ENCODE assay signal across 9 mouse cellular contexts in genomic region chr7:68054956-68055355, GRCm38 (mm10).
DNase-seq lines count a peak whose midpoint lies in the region; ATAC-seq and TF ChIP-seq lines count a peak whose summit lies in the region.
"Had no signal": no experiment of that assay in that cellular context is flagged by ENCODE, and none has a peak within 500 bp of the region (broad histone marks: within the 10 kb centered on the region; RNA-seq: fewer than 3 reads in every experiment).

No protein-coding gene starts in this region.

- peak; percentile 30 for TF ChIP-seq CTCF in midbrain, postnatal 0 days (IDR thresholded peaks at IDR 0.05)

- H3K9me3 ChIP-seq in forebrain, embryonic 15.5 days: no peaks in the 10 kb centered on the region
- H3K9me3 ChIP-seq in forebrain, embryonic 12.5 days: no peaks in the 10 kb centered on the region
- no peaks in the 10 kb centered on the region for H3K9me3 ChIP-seq in midbrain, postnatal 0 days (ENCODE audit: low read length)
- no peaks in the 10 kb centered on the region for H3K9me3 ChIP-seq in midbrain, embryonic 10.5 days (replicated peaks)
- H3K9me3 ChIP-seq in midbrain, embryonic 11.5 days (ENCODE audit: control insufficient read depth, low read length): no peaks in the 10 kb centered on the region

- DNase-seq in midbrain, postnatal 0 days (ENCODE audit: low spot score): no peak
- DNase-seq in midbrain, embryonic 10.5 days (ENCODE audit: low spot score): no peak
- peak; percentile 45 for DNase-seq in heart, postnatal 4 days
- DNase-seq in thymus, postnatal 0 days (ENCODE audit: low spot score): peak; percentile 39
- no peak for DNase-seq in midbrain, embryonic 11.5 days (ENCODE audit: low spot score, missing footprints)
- no peak for DNase-seq in adrenal gland, postnatal 10 days

- no peak overlapping the region for H3K4me2 ChIP-seq in forebrain, embryonic 15.5 days (replicated peaks)
- H3K4me2 ChIP-seq in forebrain, embryonic 12.5 days: no peak overlapping the region
- H3K4me2 ChIP-seq in midbrain, postnatal 0 days (ENCODE audit: low read depth, low read length, poor library complexity, severe bottlenecking): no peak overlapping the region
- H3K4me2 ChIP-seq in midbrain, embryonic 11.5 days: no peak overlapping the region

- ATAC-seq in forebrain, embryonic 15.5 days (replicated peaks): no peak
- ATAC-seq in forebrain, embryonic 12.5 days (ENCODE audit: low FRiP score): no peak
- ATAC-seq in midbrain, postnatal 0 days (ENCODE audit: low FRiP score): no peak
- ATAC-seq in midbrain, embryonic 11.5 days (ENCODE audit: low FRiP score): no peak

- H3K4me1 ChIP-seq in forebrain, embryonic 15.5 days: peaks cover 28% of the 10 kb centered on the region
- H3K4me1 ChIP-seq in forebrain, embryonic 12.5 days: peaks cover 8% of the 10 kb centered on the region
- H3K4me1 ChIP-seq in midbrain, postnatal 0 days (ENCODE audit: insufficient read depth, low read length): 0 out of 2 replicates have a peak, but pooled peaks cover 5% of the 10 kb centered on the region
- peaks cover 4% of the 10 kb centered on the region; the same call in 1 of the 2 replicates for H3K4me1 ChIP-seq in midbrain, embryonic 10.5 days
- H3K4me1 ChIP-seq in midbrain, embryonic 11.5 days (ENCODE audit: control insufficient read depth, insufficient read depth, low read length): no peaks in the 10 kb centered on the region

- H3K9ac ChIP-seq in forebrain, embryonic 15.5 days (replicated peaks): no peak overlapping the region
- H3K9ac ChIP-seq in forebrain, embryonic 12.5 days: no peak overlapping the region
- no peak overlapping the region for H3K9ac ChIP-seq in midbrain, postnatal 0 days (replicated peaks; ENCODE audit: low read length, poor library complexity, severe bottlenecking)
- no peak overlapping the region for H3K9ac ChIP-seq in midbrain, embryonic 11.5 days (ENCODE audit: low read length)

- 73% methylated on average over 6 of the region's 6 CpGs for WGBS in forebrain, embryonic 15.5 days
- 81% methylated on average over 6 of the region's 6 CpGs for WGBS in forebrain, embryonic 12.5 days
- 70% methylated on average over 6 of the region's 6 CpGs for WGBS in midbrain, postnatal 0 days
- 83% methylated on average over 6 of the region's 6 CpGs for WGBS in midbrain, embryonic 10.5 days
- 79% methylated on average over 6 of the region's 6 CpGs for WGBS in midbrain, embryonic 11.5 days

- no peaks in the 10 kb centered on the region for H3K27me3 ChIP-seq in forebrain, embryonic 15.5 days
- no peaks in the 10 kb centered on the region for H3K27me3 ChIP-seq in forebrain, embryonic 12.5 days
- H3K27me3 ChIP-seq in midbrain, postnatal 0 days (ENCODE audit: insufficient read depth, low read length): no peaks in the 10 kb centered on the region
- H3K27me3 ChIP-seq in midbrain, embryonic 10.5 days (ENCODE audit: low read depth, poor library complexity, severe bottlenecking): no peaks in the 10 kb centered on the region
- no peaks in the 10 kb centered on the region for H3K27me3 ChIP-seq in midbrain, embryonic 11.5 days (ENCODE audit: control insufficient read depth, insufficient read depth, low read length)

- no peak overlapping the region for H3K4me3 ChIP-seq in forebrain, embryonic 15.5 days
- no peak overlapping the region for H3K4me3 ChIP-seq in forebrain, embryonic 12.5 days (replicated peaks)
- H3K4me3 ChIP-seq in midbrain, postnatal 0 days (ENCODE audit: low read depth, low read length): no peak overlapping the region
- H3K4me3 ChIP-seq in midbrain, embryonic 10.5 days: no peak overlapping the region
- H3K4me3 ChIP-seq in midbrain, embryonic 11.5 days (ENCODE audit: low read depth, low read length): no peak overlapping the region

- H3K27ac ChIP-seq in forebrain, embryonic 15.5 days (replicated peaks): 0 out of 2 replicates have a peak overlapping the region, but pooled peaks have one; percentile 3
- no peak overlapping the region for H3K27ac ChIP-seq in forebrain, embryonic 12.5 days
- no peak overlapping the region for H3K27ac ChIP-seq in midbrain, postnatal 0 days (ENCODE audit: low read depth, low read length)
- no peak overlapping the region for H3K27ac ChIP-seq in midbrain, embryonic 10.5 days (replicated peaks)
- no peak overlapping the region for H3K27ac ChIP-seq in midbrain, embryonic 11.5 days (ENCODE audit: low read depth, low read length)

- H3K36me3 ChIP-seq in forebrain, embryonic 15.5 days: no peaks in the 10 kb centered on the region
- no peaks in the 10 kb centered on the region for H3K36me3 ChIP-seq in forebrain, embryonic 12.5 days (replicated peaks)
- no peaks in the 10 kb centered on the region for H3K36me3 ChIP-seq in midbrain, postnatal 0 days (ENCODE audit: insufficient read depth, low read length)
- H3K36me3 ChIP-seq in midbrain, embryonic 10.5 days: no peaks in the 10 kb centered on the region
- H3K36me3 ChIP-seq in midbrain, embryonic 11.5 days (ENCODE audit: control insufficient read depth, insufficient read depth, low read length): no peaks in the 10 kb centered on the region
- H3K36me3 ChIP-seq: G1E had no signal

Comparison
In these comparisons a context has a peak if more than half of its experiments do, and no peak if none do; other contexts are left out.
1. DNase-seq: peak in heart, postnatal 4 days (single experiment) and thymus, postnatal 0 days (single experiment); none in midbrain, postnatal 0 days (single experiment), midbrain, embryonic 10.5 days (single experiment), midbrain, embryonic 11.5 days (single experiment) and adrenal gland, postnatal 10 days (single experiment).